Mouse (Mus musculus): ENCODE data around the gene Kcnj15. TPM values are rescaled to one million over a fixed set of nuclear protein-coding genes. Genes with fewer than 3 reads are reported as not detected.

Gene Kcnj15
- 11.5 and 15.8 TPM in 2 replicates for polyA plus RNA-seq (2015; fragmentation: Nextera tagmentation; extraction: Ambion mirVana)

DNA sequence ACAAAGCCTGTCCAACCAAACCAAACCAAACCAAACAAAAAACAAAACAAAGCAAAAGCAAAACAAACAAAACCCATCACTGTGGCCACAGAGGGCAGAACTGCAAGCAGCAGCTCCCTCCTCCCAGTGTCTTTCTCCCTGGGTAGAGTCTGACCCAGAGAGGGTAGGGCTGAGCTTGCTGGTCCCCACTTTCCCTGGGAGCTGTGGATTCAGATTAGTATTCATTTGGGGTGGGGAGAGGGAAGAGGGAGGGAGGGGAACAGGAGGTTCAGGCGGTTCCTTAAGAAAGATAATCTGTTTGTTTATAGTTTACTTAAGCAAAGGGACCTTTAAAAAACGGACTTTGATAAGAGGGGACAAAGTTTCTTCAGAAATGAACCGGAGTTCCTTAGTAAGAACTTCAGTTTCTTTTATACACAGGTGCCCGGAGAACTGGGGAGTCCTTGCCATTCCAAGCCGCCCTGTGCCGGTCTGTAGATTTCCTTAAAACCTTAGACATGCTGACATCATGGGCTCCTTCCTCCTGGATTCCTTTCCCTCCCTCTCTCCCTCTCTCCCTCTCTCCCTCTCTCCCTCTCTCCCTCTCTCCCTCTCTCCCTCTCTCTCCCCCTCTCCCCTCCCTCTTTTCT is at the start of gene Kcnj15:
TSS of gene Kcnj15 (plus strand) at position 293 of the 629 bp plus-strand sequence.
- H3K4me2 ChIP-seq (replicated peaks; ENCODE audit: low read depth, low read length), result peak within 1 kb of the TSS; percentile 42
- no peak for TF ChIP-seq CTCF (IDR thresholded peaks at IDR 0.05)
- TF ChIP-seq EP300 (IDR thresholded peaks at IDR 0.05), result no peak
- no peaks in the 10 kb centered on the region for H3K4me1 ChIP-seq (ENCODE audit: insufficient read depth, low read depth, low read length)
- peak within 1 kb of the TSS; percentile 23 for H3K4me3 ChIP-seq (ENCODE audit: low read depth, low read length)
- no peaks in the 10 kb centered on the region for H3K9me3 ChIP-seq (ENCODE audit: low read length)
- ATAC-seq (no peak), DNase-seq (ENCODE audit: low spot score) (peak; percentile 33)
- no peaks in the 10 kb centered on the region for H3K27me3 ChIP-seq (replicated peaks; ENCODE audit: insufficient read depth, low read length)
- H3K36me3 ChIP-seq (ENCODE audit: insufficient read depth, low read length), result no peaks in the 10 kb centered on the region
- peak within 1 kb of the TSS; percentile 71 for H3K27ac ChIP-seq (ENCODE audit: low read length)
- peak within 1 kb of the TSS; percentile 43; the same call in 1 of the 2 replicates for H3K9ac ChIP-seq (replicated peaks; ENCODE audit: low read depth)
- WGBS, result 5% methylated on average over 6 of the region's 6 CpGs

- DNase-seq (ENCODE audit: low spot score) (no peak), ATAC-seq (no peak)
- Histone ChIP-seq H3K36me3 (ENCODE audit: insufficient read depth, low read length) (no peaks in the 10 kb centered on the region), H3K4me2 (replicated peaks; ENCODE audit: low read depth, low read length) (no peak overlapping the region), H3K27ac (ENCODE audit: low read length) (no peak overlapping the region), H3K4me3 (ENCODE audit: low read depth, low read length) (no peak overlapping the region), H3K27me3 (replicated peaks; ENCODE audit: insufficient read depth, low read length) (no peaks in the 10 kb centered on the region), H3K9me3 (ENCODE audit: low read length) (no peaks in the 10 kb centered on the region), H3K4me1 (ENCODE audit: insufficient read depth, low read depth, low read length) (no peaks in the 10 kb centered on the region), H3K9ac (replicated peaks; ENCODE audit: low read depth) (no peak overlapping the region)
- 60% methylated on average over 7 of the region's 7 CpGs for WGBS
- TF ChIP-seq EP300 (IDR thresholded peaks at IDR 0.05), result no peak
- no peak for TF ChIP-seq CTCF (IDR thresholded peaks at IDR 0.05)
These were observed 49.1 kb upstream of the Kcnj15 start for GRCm38 (mm10) chr16:95208243-95208642.

DNA sequence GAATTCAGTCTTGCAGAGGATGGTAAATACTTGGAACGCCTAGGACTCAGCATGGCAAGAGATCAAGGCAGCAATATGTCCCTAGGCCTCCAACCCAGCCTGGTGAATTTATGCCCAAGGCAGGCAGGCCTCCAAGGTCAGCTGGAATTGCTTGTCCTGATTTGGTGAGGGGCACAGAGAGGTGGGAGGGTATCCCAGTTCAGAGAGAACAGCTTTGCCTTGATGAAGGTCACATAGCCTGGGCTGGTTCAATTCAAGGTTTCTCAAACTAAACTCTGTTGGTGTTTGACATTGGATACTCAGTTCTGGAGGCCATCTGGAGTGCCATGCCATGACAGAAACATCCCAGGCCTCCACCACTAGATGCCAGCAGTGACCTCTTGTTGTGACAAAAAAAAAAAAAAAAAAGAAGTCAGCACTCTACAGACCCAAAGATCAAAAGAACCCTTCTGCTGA is 48.3 kb upstream of the Kcnj15 start:
- DNase-seq (ENCODE audit: low spot score) (peak; percentile 75), ATAC-seq (peak; percentile 81)
- no peaks in the 10 kb centered on the region for H3K4me1 ChIP-seq (ENCODE audit: insufficient read depth, low read depth, low read length)
- no peaks in the 10 kb centered on the region for H3K27me3 ChIP-seq (replicated peaks; ENCODE audit: insufficient read depth, low read length)
- 23% methylated on average over 1 of the region's 1 CpGs for WGBS
- TF ChIP-seq EP300 (IDR thresholded peaks at IDR 0.05) (no peak), CTCF (IDR thresholded peaks at IDR 0.05) (peak; percentile 70)
- no peak overlapping the region for H3K27ac ChIP-seq (ENCODE audit: low read length)
- no peak overlapping the region for H3K4me2 ChIP-seq (replicated peaks; ENCODE audit: low read depth, low read length)
- no peak overlapping the region for H3K4me3 ChIP-seq (ENCODE audit: low read depth, low read length)
- no peaks in the 10 kb centered on the region for H3K36me3 ChIP-seq (ENCODE audit: insufficient read depth, low read length)
- H3K9ac ChIP-seq (replicated peaks; ENCODE audit: low read depth), result no peak overlapping the region
- H3K9me3 ChIP-seq (ENCODE audit: low read length), result no peaks in the 10 kb centered on the region

DNA sequence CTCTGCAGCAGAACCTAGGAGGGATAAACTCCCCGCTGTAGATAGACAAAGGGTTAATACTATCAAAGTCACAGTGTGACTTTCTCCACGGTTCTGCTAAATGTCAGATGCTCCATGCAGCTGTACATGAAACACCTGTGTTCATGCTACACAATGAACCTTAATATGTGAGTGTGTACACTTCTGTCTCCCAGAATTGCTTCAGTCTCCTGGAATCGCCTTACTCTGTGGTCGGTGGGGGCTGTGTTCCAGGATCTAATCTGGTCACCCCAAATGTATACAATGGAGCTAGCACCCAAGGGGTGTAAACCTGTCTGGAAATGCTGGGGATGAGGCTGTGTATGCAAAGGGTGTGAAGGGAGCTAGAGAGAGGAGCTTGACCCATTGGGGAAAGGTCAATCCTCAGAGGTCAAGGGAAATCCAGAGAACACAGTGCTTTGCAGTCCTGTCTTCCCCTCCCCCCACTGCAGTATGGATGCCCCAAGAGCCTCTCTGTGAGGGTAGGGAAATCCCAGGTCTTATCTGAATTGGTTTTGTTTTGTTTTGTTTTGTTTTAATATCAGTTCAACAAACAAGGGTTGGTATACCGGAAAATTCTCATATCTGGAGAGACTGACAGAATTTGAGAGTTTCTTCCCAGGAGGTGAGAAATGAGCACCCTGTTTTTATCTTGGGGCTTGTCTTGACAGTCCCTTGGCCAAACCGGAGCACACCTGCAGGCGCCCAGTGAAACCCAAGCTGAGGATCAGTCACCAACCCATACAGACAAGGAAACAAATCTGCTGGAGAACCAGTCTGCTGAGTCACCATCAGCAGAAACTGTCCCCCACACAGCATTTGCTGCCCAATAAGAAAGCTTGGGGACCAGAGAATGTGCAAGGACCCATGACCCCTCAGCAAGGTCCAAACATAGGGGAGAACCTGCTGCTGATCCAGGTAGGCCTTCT is 42.8 kb upstream of the Kcnj15 start:
- Histone ChIP-seq H3K27ac (ENCODE audit: low read length) (no peak overlapping the region), H3K9ac (replicated peaks; ENCODE audit: low read depth) (no peak overlapping the region), H3K4me3 (ENCODE audit: low read depth, low read length) (no peak overlapping the region), H3K9me3 (ENCODE audit: low read length) (no peaks in the 10 kb centered on the region), H3K4me1 (ENCODE audit: insufficient read depth, low read depth, low read length) (no peaks in the 10 kb centered on the region), H3K36me3 (ENCODE audit: insufficient read depth, low read length) (no peaks in the 10 kb centered on the region), H3K27me3 (replicated peaks; ENCODE audit: insufficient read depth, low read length) (no peaks in the 10 kb centered on the region), H3K4me2 (replicated peaks; ENCODE audit: low read depth, low read length) (no peak overlapping the region)
- no peak for ATAC-seq
- TF ChIP-seq CTCF (IDR thresholded peaks at IDR 0.05) (no peak), EP300 (IDR thresholded peaks at IDR 0.05) (no peak)
- DNase-seq (ENCODE audit: low spot score), result no peak
- WGBS, result 51% methylated on average over 7 of the region's 7 CpGs

DNA sequence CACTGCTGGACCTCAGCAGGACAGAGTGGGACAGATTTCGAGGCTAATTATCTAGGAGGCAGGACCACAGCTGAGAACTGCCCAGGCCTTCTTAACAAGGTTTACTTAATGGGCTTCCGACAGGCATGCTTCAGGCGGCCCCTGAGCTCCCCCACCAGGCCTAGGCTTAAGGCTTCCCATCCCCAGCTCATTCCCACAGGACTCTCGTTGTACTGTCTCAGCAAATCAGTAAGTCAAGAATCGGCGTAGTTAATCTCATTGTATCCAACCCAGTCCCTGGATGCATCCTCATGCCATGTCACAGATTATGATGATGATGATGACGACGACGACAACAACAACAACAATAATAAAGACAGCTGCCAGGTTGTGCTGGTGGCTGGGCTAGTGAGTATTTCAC is 41.6 kb upstream of the Kcnj15 start:
- TF ChIP-seq CTCF (IDR thresholded peaks at IDR 0.05) (no peak), EP300 (IDR thresholded peaks at IDR 0.05) (no peak)
- no peaks in the 10 kb centered on the region for H3K36me3 ChIP-seq (ENCODE audit: insufficient read depth, low read length)
- no peaks in the 10 kb centered on the region for H3K27me3 ChIP-seq (replicated peaks; ENCODE audit: insufficient read depth, low read length)
- DNase-seq (ENCODE audit: low spot score) (no peak), ATAC-seq (no peak)
- 82% methylated on average over 9 of the region's 9 CpGs for WGBS
- no peak overlapping the region for H3K4me3 ChIP-seq (ENCODE audit: low read depth, low read length)
- H3K9me3 ChIP-seq (ENCODE audit: low read length), result no peaks in the 10 kb centered on the region
- H3K4me1 ChIP-seq (ENCODE audit: insufficient read depth, low read depth, low read length), result 0 out of 2 replicates have a peak, but pooled peaks cover 3% of the 10 kb centered on the region
- H3K9ac ChIP-seq (replicated peaks; ENCODE audit: low read depth), result no peak overlapping the region
- no peak overlapping the region for H3K4me2 ChIP-seq (replicated peaks; ENCODE audit: low read depth, low read length)
- no peak overlapping the region for H3K27ac ChIP-seq (ENCODE audit: low read length)

GRCm38 (mm10) chr16:95216346-95216745 is 41.0 kb upstream of the Kcnj15 start:
- TF ChIP-seq EP300 (IDR thresholded peaks at IDR 0.05) (no peak), CTCF (IDR thresholded peaks at IDR 0.05) (no peak)
- no peaks in the 10 kb centered on the region for H3K27me3 ChIP-seq (replicated peaks; ENCODE audit: insufficient read depth, low read length)
- H3K4me3 ChIP-seq (ENCODE audit: low read depth, low read length), result no peak overlapping the region
- no peaks in the 10 kb centered on the region for H3K9me3 ChIP-seq (ENCODE audit: low read length)
- H3K9ac ChIP-seq (replicated peaks; ENCODE audit: low read depth), result no peak overlapping the region
- no peak for ATAC-seq
- WGBS, result 97% methylated on average over 7 of the region's 7 CpGs
- no peaks in the 10 kb centered on the region for H3K36me3 ChIP-seq (ENCODE audit: insufficient read depth, low read length)
- peaks cover 5% of the 10 kb centered on the region; the same call in 1 of the 2 replicates for H3K4me1 ChIP-seq (ENCODE audit: insufficient read depth, low read depth, low read length)
- no peak overlapping the region for H3K4me2 ChIP-seq (replicated peaks; ENCODE audit: low read depth, low read length)
- H3K27ac ChIP-seq (ENCODE audit: low read length), result no peak overlapping the region
- DNase-seq (ENCODE audit: low spot score), result no peak

Measured in lung, postnatal 0 days (tissue).